Mouse (Mus musculus) intestine, embryonic 16.5 days (tissue): ENCODE measurements at regions not wholly inside any gene's neighbourhood (a gene's known extent, or its start where the extent isn't known, plus 50 kb on each side); places are given as distances from the start of the nearest gene placed in this dataset.
A peak's percentile ranks its signal among the peaks of the same experiment; 100 is the strongest.
"Not testable (repeated sequence)": the region's sequence is repeated elsewhere in the genome, so short reads cannot be mapped to it uniquely, and the experiment has no call there.

Source experiments
- ATAC-seq: fragments of 200-750 bp; cut with Nextera tagmentation; 2 replicates; pipeline ENCODE4 v1.8.0; 2017; ENCODE audit warnings: moderate TSS enrichment, moderate library complexity
- H3K27ac ChIP-seq: fragments of 300-500 bp; sonication (generic); 2 replicates; pipeline ENCODE4 v1.5.1; 2014; ENCODE audit warnings: mild to moderate bottlenecking, low read length
- H3K27me3 ChIP-seq: fragments of 300-500 bp; sonication (generic); replicated peaks from 2 replicates; pipeline ENCODE4 v1.6.1; 2014; ENCODE audit warnings: low read length, control low read depth, mixed read lengths; ENCODE audit not compliant: control insufficient read depth, insufficient read depth
- H3K36me3 ChIP-seq: fragments of 300-500 bp; sonication (generic); 2 replicates; pipeline ENCODE4 v1.6.1; 2014; ENCODE audit warnings: low read length, control low read depth; ENCODE audit not compliant: control insufficient read depth, insufficient read depth
- H3K4me1 ChIP-seq: fragments of 300-500 bp; sonication (generic); 2 replicates; pipeline ENCODE4 v1.6.1; 2014; ENCODE audit warnings: low read length, control low read depth, mixed read lengths; ENCODE audit not compliant: control insufficient read depth, insufficient read depth
- H3K4me2 ChIP-seq: fragments of 300-500 bp; sonication (generic); 2 replicates; pipeline ENCODE4 v1.6.1; 2014; ENCODE audit warnings: low read depth, low read length, control low read depth
- H3K4me3 ChIP-seq: fragments of 300-500 bp; sonication (generic); 2 replicates; pipeline ENCODE4 v1.5.1; 2014; ENCODE audit warnings: mild to moderate bottlenecking, low read length
- H3K9ac ChIP-seq: fragments of 300-500 bp; sonication (generic); 2 replicates; pipeline ENCODE4 v1.6.1; 2014; ENCODE audit warnings: low read depth, low read length
- H3K9me3 ChIP-seq: fragments of 300-500 bp; sonication (generic); 2 replicates; pipeline ENCODE4 v1.6.1; 2016; ENCODE audit warnings: low read length, control low read depth; ENCODE audit not compliant: control insufficient read depth
- WGBS: fragments of 180-500 bp; shearing (Covaris S2); extraction: QIAGEN DNeasy Blood & Tissue Kit; methylation state at CpG from one replicate; pipeline ENCODE4 v1.1.7; 2014; 5-methylcytosine and 5-hydroxymethylcytosine counted together

DNA sequence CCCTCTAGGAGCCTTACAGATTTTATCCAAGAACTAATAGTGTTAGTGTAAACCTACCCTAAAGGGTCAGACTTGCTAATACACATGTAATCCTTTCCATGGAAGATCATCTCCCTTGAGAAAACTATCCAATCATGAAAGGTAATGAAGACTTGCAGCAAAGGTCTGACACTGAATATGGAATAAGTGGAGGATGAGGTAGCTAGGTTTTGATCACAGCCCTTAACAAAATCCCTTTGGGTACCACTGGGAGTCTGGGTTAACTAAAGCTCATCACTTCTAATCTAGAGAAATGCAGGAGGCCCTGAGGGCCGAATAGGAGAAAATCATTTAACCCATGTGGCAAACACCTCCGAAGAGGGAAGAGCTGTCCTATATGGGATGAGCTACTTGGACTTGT, 221.6 kb downstream of the Prr30 start:
- WGBS = 86% methylated on average over 2 of the region's 2 CpGs
- H3K9me3 ChIP-seq = no peaks in the 10 kb centered on the region
- no peak overlapping the region for H3K4me2 ChIP-seq
- no peak overlapping the region for H3K9ac ChIP-seq
- H3K27ac ChIP-seq = no peak overlapping the region
- no peak for ATAC-seq
- no peaks in the 10 kb centered on the region for H3K36me3 ChIP-seq
- no peak overlapping the region for H3K4me3 ChIP-seq
- no peaks in the 10 kb centered on the region for H3K4me1 ChIP-seq
- no peaks in the 10 kb centered on the region for H3K27me3 ChIP-seq

- no peak overlapping the region for H3K4me2 ChIP-seq
- H3K9ac ChIP-seq = no peak overlapping the region
- no peaks in the 10 kb centered on the region for H3K27me3 ChIP-seq
- no peak overlapping the region for H3K27ac ChIP-seq
- no peak overlapping the region for H3K4me3 ChIP-seq
- H3K4me1 ChIP-seq = no peaks in the 10 kb centered on the region
- no peaks in the 10 kb centered on the region for H3K9me3 ChIP-seq
- no peaks in the 10 kb centered on the region for H3K36me3 ChIP-seq
- 75% methylated on average over 2 of the region's 2 CpGs for WGBS
- no peak for ATAC-seq
Measured at GRCm38 (mm10) chr14:100970970-100971369, 229.2 kb downstream of the Prr30 start.

DNA sequence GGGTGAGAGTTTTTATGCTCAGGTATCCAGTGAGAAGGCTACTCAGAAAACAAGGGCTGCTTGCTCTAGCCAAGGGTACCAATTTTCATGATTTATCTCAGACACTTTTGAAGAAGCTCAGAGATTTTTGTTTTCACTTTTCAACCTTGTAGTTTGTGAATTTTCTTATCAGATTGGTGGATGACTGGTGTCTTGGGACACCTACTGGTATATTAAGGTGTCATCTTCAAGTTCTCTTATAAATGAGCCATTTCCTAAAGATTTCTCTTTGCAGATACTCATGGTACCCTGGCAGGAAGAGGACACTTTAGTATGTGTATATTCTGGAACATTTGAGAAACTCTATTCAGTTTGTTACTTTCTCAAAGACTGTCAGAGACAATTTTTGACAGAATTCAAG, 239.9 kb downstream of the Prr30 start:
- Histone ChIP-seq H3K36me3 (no peaks in the 10 kb centered on the region), H3K4me3 (no peak overlapping the region), H3K4me1 (no peaks in the 10 kb centered on the region), H3K9ac (no peak overlapping the region), H3K4me2 (no peak overlapping the region), H3K27me3 (no peaks in the 10 kb centered on the region), H3K27ac (no peak overlapping the region), H3K9me3 (no peaks in the 10 kb centered on the region)
- no peak for ATAC-seq

DNA sequence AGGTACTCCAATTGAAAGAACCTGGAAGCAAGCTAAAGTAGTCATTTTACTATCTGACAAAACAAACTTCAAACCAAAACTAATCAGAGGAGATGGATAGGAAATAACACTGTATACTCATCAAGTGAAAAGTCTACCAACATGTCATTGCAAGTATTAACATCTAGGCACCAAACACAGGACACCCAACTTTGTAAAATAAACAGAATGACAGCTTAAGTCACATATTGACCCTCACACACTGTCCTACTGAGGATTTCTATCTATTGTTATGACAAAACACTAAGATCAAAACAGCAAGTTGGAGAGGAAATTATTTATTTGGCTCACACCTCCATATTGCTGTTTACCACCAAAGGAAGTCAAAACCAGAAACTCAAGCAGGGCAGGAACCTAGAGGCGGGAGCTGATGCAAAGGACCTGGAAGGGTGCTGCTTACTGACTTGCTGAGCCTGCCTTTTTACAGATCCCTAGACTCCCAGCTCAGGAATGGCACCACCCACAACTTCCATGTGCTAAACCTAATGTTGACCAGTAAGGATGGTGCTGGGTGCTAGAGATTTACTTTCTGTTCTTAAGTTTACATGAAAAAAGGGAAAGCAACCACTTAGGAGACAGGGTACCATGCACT, 244.2 kb downstream of the Prr30 start:
- Histone ChIP-seq H3K4me3 (no peak overlapping the region), H3K9me3 (no peaks in the 10 kb centered on the region), H3K9ac (no peak overlapping the region), H3K4me2 (no peak overlapping the region), H3K36me3 (no peaks in the 10 kb centered on the region), H3K4me1 (no peaks in the 10 kb centered on the region), H3K27me3 (no peaks in the 10 kb centered on the region), H3K27ac (no peak overlapping the region)
- 79% methylated on average over 1 of the region's 1 CpGs for WGBS
- ATAC-seq = no peak

DNA sequence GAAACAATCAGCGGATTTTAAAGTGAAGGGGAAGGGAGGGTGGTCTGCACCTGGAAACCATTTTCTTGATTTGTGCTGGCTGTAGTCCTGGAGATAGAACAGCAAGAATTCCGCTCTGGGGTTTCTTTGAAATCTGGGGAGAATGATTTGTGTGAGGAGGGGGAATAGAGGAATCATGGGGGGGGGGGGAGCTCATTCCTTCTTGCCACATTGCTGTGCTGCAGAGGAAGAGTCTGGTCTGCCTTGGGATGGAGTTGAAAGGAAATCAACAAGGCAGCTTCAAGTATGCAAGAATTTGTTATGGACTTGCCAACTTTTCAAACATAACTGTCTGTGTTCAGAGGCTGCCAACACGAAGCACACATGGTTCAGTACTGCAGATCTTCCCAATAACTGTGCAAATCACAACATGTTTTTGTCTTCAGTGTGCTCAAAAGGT, 249.4 kb downstream of the Prr30 start:
- Histone ChIP-seq H3K9ac (no peak overlapping the region), H3K4me2 (no peak overlapping the region), H3K27ac (no peak overlapping the region), H3K4me1 (no peaks in the 10 kb centered on the region), H3K27me3 (no peaks in the 10 kb centered on the region), H3K36me3 (no peaks in the 10 kb centered on the region), H3K9me3 (no peaks in the 10 kb centered on the region), H3K4me3 (no peak overlapping the region)
- 51% methylated on average over 3 of the region's 3 CpGs for WGBS
- no peak for ATAC-seq

GRCm38 (mm10) chr14:100947625-100948024, 252.5 kb downstream of the Prr30 start:
- not testable (repeated sequence) for H3K4me2 ChIP-seq, H3K9ac ChIP-seq, H3K36me3 ChIP-seq, H3K27ac ChIP-seq, H3K9me3 ChIP-seq, H3K4me1 ChIP-seq, H3K4me3 ChIP-seq, H3K27me3 ChIP-seq, ATAC-seq

- no peaks in the 10 kb centered on the region for H3K27me3 ChIP-seq
- H3K27ac ChIP-seq = no peak overlapping the region
- no peak overlapping the region for H3K4me3 ChIP-seq
- H3K36me3 ChIP-seq = no peaks in the 10 kb centered on the region
- 64% methylated on average over 2 of the region's 2 CpGs for WGBS
- no peak overlapping the region for H3K9ac ChIP-seq
- no peaks in the 10 kb centered on the region for H3K9me3 ChIP-seq
- no peak for ATAC-seq
- no peaks in the 10 kb centered on the region for H3K4me1 ChIP-seq
- no peak overlapping the region for H3K4me2 ChIP-seq
Measured at GRCm38 (mm10) chr14:100937358-100937887, 262.7 kb downstream of the Prr30 start.

GRCm38 (mm10) chr14:100934554-100934953, 265.6 kb downstream of the Prr30 start:
- Histone ChIP-seq H3K4me2 (no peak overlapping the region), H3K27me3 (no peaks in the 10 kb centered on the region), H3K9ac (no peak overlapping the region), H3K36me3 (no peaks in the 10 kb centered on the region), H3K27ac (no peak overlapping the region), H3K4me3 (no peak overlapping the region), H3K9me3 (no peaks in the 10 kb centered on the region), H3K4me1 (no peaks in the 10 kb centered on the region)
- no peak for ATAC-seq
- WGBS = 89% methylated on average over 7 of the region's 7 CpGs

GRCm38 (mm10) chr14:100924880-100925279, 275.2 kb downstream of the Prr30 start:
- H3K36me3 ChIP-seq = no peaks in the 10 kb centered on the region
- no peak overlapping the region for H3K27ac ChIP-seq
- peak; percentile 50; the same call in 1 of the 2 replicates for ATAC-seq
- H3K9ac ChIP-seq = no peak overlapping the region
- no peaks in the 10 kb centered on the region for H3K27me3 ChIP-seq
- H3K4me1 ChIP-seq = no peaks in the 10 kb centered on the region
- H3K4me3 ChIP-seq = no peak overlapping the region
- H3K4me2 ChIP-seq = no peak overlapping the region
- H3K9me3 ChIP-seq = no peaks in the 10 kb centered on the region
- 61% methylated on average over 6 of the region's 6 CpGs for WGBS

GRCm38 (mm10) chr14:100900221-100900620, 299.9 kb downstream of the Prr30 start:
- Histone ChIP-seq H3K27ac (no peak overlapping the region), H3K9ac (no peak overlapping the region), H3K4me2 (no peak overlapping the region), H3K36me3 (no peaks in the 10 kb centered on the region), H3K9me3 (no peaks in the 10 kb centered on the region), H3K4me1 (no peaks in the 10 kb centered on the region), H3K4me3 (no peak overlapping the region), H3K27me3 (no peaks in the 10 kb centered on the region)
- 46% methylated on average over 2 of the region's 2 CpGs for whole genome bisulfite sequencing
- ATAC-seq = no peak
